Mouse (Mus musculus) R1 (cell line): ENCODE data around the gene Iqce.
A peak's percentile ranks its signal among the peaks of the same experiment; 100 is the strongest.

Experiments used
- DNase-seq: peaks from one replicate; pipeline ENCODE4 v3.0.0-alpha.2; 2018; ENCODE audit warnings: low read depth, low spot score

Iqce gene

GRCm38 (mm10) chr5:140617714-140618113 lies 84.5 kb downstream of the Iqce start:
- no peak for DNase-seq

DNA sequence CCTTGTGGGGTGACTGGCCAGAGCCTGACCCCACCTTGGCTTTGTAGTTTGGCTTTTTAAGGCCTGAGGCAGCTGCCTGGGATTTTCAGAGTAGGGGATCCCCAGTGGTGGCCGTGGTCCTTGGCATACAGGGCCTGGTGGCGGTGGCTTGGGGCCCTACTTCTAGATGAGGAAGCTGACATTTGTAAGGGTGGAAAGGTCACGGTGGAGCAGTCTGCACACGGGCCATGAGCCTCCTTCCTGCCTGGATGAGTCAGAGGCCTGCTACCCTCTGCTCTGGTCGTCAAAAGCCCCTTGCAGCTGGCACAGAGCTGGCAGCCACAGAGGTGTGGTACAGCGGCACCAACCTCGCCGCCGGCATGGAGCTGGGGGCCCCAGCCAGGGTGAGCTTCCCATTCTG lies 85.5 kb downstream of the Iqce start:
- no peak for DNase-seq

DNA sequence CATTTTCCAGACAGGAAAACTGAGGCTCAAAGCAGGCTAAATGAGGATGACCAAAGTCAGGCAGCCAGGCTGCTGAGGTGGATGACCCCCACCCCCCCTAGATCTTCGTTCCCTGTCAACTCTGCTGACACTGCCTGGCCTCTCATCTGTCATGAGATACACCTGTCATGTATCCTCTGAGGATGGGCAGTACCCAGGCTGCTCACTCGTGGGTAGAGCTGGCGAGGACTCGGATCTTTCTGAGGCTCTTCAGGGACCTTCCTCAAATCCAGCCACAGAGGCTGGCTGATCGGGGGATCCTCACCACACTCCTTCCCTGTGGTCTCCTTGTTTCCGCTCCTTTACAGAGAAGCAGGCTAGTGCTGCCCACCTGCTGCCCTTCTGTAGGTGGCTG lies 86.1 kb downstream of the Iqce start:
- DNase-seq, result no peak

DNA sequence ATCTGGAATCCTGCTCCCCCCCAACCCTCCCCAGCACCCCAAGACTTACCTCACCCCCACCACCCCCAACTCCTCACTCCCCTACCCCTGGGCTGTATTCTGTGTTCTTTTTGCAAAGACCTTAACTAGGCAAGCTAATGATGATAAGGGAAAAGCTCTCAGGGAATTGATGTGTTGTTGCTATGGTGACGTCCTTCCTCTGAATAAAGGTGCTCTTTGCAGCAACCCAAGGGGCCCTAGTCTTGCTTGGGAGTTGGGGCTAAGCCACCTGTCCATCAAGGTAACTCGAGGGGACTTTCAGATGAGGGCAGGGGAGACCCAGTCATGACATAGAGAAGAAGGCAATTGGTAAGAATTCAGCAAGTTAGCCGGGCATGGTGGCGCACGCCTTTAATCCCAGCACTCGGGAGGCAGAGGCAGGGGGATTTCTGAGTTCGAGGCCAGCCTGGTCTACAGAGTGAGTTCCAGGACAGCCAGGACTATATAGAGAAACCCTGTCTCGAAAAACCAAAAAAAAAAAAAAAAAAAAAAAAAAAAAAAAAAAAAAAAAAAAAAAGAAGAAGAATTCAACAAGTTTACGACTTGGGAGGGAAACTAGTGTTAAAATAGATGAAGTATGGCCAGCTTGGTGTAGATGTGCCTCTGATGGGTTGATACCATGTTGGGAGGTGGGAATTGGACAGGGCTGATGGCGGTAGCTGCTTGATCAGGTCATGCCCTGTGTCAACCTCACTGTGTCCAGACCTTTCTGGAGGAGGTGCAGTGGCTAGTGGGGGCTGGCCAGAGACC lies 86.7 kb downstream of the Iqce start:
- DNase-seq, result peak; percentile 56

- DNase-seq, result no peak
Observed at GRCm38 (mm10) chr5:140614837-140615236, 87.3 kb downstream of the Iqce start.

GRCm38 (mm10) chr5:140614141-140614540 lies 88.0 kb downstream of the Iqce start:
- no peak for DNase-seq

DNA sequence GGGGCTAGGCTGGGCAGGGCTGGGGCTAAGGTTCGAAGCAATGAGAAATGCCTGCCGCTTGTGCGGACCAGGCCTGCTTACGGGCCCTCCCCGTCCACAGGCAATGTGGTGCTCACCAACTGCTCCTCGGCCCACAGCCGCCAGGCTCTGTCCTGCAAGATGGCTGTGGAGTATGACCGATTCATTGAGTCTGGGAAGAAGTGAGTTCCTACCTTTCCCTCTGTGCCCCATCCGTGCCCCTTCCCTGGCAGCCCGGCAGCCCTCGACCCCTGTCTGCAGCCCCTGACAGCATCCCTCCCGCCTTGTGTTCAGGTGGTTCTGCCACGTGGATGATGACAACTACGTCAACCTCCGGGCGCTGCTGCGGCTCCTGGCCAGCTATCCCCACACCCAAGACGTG lies 90.0 kb downstream of the Iqce start:
- DNase-seq, result no peak
